Mouse (Mus musculus) embryonic facial prominence, embryonic 14.5 days (tissue): ENCODE data around the gene Fkbp15. TPM values are rescaled to one million over a fixed set of nuclear protein-coding genes. Genes with fewer than 3 reads are reported as not detected.

Experiments used
- ATAC-seq: fragments of 200-750 bp; cut with Nextera tagmentation; 2 replicates; pipeline ENCODE4 v1.8.0; 2017; ENCODE audit warnings: low read depth, moderate number of reproducible peaks, moderate TSS enrichment
- DNase-seq: peaks from one replicate; pipeline ENCODE4 v3.0.0-alpha.2; 2015; ENCODE audit warnings: low spot score
- H3K27ac ChIP-seq: fragments of 300-500 bp; sonication (generic); replicated peaks from 2 replicates; pipeline ENCODE4 v1.5.1; 2014; ENCODE audit warnings: low read depth, mild to moderate bottlenecking, low read length, moderate library complexity
- H3K27me3 ChIP-seq: fragments of 300-500 bp; sonication (generic); replicated peaks from 2 replicates; pipeline ENCODE4 v1.6.1; 2014; ENCODE audit warnings: low read length; ENCODE audit not compliant: control insufficient read depth, insufficient read depth
- H3K36me3 ChIP-seq: fragments of 300-500 bp; sonication (generic); 2 replicates; pipeline ENCODE4 v1.6.1; 2014; ENCODE audit warnings: low read length, mixed read lengths; ENCODE audit not compliant: control insufficient read depth, insufficient read depth
- H3K4me1 ChIP-seq: fragments of 300-500 bp; sonication (generic); 2 replicates; pipeline ENCODE4 v1.6.1; 2014; ENCODE audit warnings: antibody characterized with exemption, low read length; ENCODE audit not compliant: control insufficient read depth, insufficient read depth
- H3K4me2 ChIP-seq: fragments of 300-500 bp; sonication (generic); 2 replicates; pipeline ENCODE4 v1.6.1; 2014; ENCODE audit warnings: low read depth, mild to moderate bottlenecking, low read length, moderate library complexity, mixed read lengths
- H3K4me3 ChIP-seq: fragments of 300-500 bp; sonication (generic); 2 replicates; pipeline ENCODE4 v1.5.1; 2014; ENCODE audit warnings: low read depth, mild to moderate bottlenecking, low read length
- H3K9ac ChIP-seq: fragments of 300-500 bp; sonication (generic); 2 replicates; pipeline ENCODE4 v1.6.1; 2014; ENCODE audit warnings: low read depth, mild to moderate bottlenecking, low read length, moderate library complexity, mixed read lengths
- H3K9me3 ChIP-seq: fragments of 300-500 bp; sonication (generic); 2 replicates; pipeline ENCODE4 v1.6.1; 2016; ENCODE audit warnings: low read length; ENCODE audit not compliant: control insufficient read depth
- WGBS: fragments of 180-500 bp; shearing (Covaris S2); extraction: QIAGEN DNeasy Blood & Tissue Kit; methylation state at CpG from one replicate; pipeline ENCODE4 v1.1.7; 2014; 5-methylcytosine and 5-hydroxymethylcytosine counted together
- polyA plus RNA-seq: library from polyadenylated mRNA; unstranded; fragments of >200 nt; fragmentation: Nextera tagmentation; extraction: Ambion mirVana; gene quantifications from 2 replicates; pipeline ENCODE4 v1.2.1, GENCODE M21; 2014

Fkbp15 gene
- polyA plus RNA-seq, 1 experiment from 2014 or later, result 25.2 TPM

GRCm38 (mm10) chr4:62379724-62380381 is 19.5 kb upstream of the Fkbp15 start:
- Histone ChIP-seq H3K27ac (no peak overlapping the region), H3K4me1 (no peaks in the 10 kb centered on the region; the same call in 1 of the 2 replicates), H3K27me3 (no peaks in the 10 kb centered on the region), H3K4me3 (no peak overlapping the region), H3K4me2 (no peak overlapping the region), H3K9ac (no peak overlapping the region), H3K36me3 (0 out of 2 replicates have a peak, but pooled peaks cover 4% of the 10 kb centered on the region), H3K9me3 (no peaks in the 10 kb centered on the region)
- ATAC-seq (no peak), DNase-seq (no peak)
- WGBS, result 88% methylated on average over 9 of the region's 9 CpGs

GRCm38 (mm10) chr4:62376123-62376522 is 15.8 kb upstream of the Fkbp15 start:
- no peak for DNase-seq
- 87% methylated on average over 2 of the region's 2 CpGs for WGBS

GRCm38 (mm10) chr4:62374342-62374741 is 14.0 kb upstream of the Fkbp15 start:
- Histone ChIP-seq H3K27ac (no peak overlapping the region), H3K9me3 (no peaks in the 10 kb centered on the region), H3K36me3 (no peaks in the 10 kb centered on the region), H3K4me3 (no peak overlapping the region), H3K9ac (no peak overlapping the region), H3K4me1 (no peaks in the 10 kb centered on the region), H3K4me2 (no peak overlapping the region), H3K27me3 (no peaks in the 10 kb centered on the region)
- ATAC-seq (no peak), DNase-seq (no peak)
- WGBS, result 84% methylated on average over 4 of the region's 4 CpGs

More at GRCm38 (mm10) chr4:62376123-62376522, 15.8 kb upstream of the Fkbp15 start:
- Histone ChIP-seq H3K4me2 (no peak overlapping the region), H3K4me1 (no peaks in the 10 kb centered on the region), H3K36me3 (no peaks in the 10 kb centered on the region), H3K9me3 (no peaks in the 10 kb centered on the region), H3K27me3 (no peaks in the 10 kb centered on the region), H3K27ac (no peak overlapping the region), H3K4me3 (no peak overlapping the region), H3K9ac (no peak overlapping the region)
- ATAC-seq, result no peak

- no peak overlapping the region for H3K9ac ChIP-seq
- no peak overlapping the region for H3K4me3 ChIP-seq
- no peak for ATAC-seq
- DNase-seq, result no peak
- no peaks in the 10 kb centered on the region for H3K36me3 ChIP-seq
- 79% methylated on average over 7 of the region's 7 CpGs for WGBS
- no peak overlapping the region for H3K4me2 ChIP-seq
- no peaks in the 10 kb centered on the region for H3K9me3 ChIP-seq
- no peak overlapping the region for H3K27ac ChIP-seq
- no peaks in the 10 kb centered on the region for H3K27me3 ChIP-seq
- no peaks in the 10 kb centered on the region for H3K4me1 ChIP-seq
These were observed 13.3 kb upstream of the Fkbp15 start for GRCm38 (mm10) chr4:62373668-62374067.

GRCm38 (mm10) chr4:62372818-62373520 is 12.6 kb upstream of the Fkbp15 start:
- H3K36me3 ChIP-seq, result no peaks in the 10 kb centered on the region
- H3K4me2 ChIP-seq, result no peak overlapping the region
- H3K27ac ChIP-seq, result no peak overlapping the region
- H3K4me3 ChIP-seq, result no peak overlapping the region
- DNase-seq (no peak), ATAC-seq (no peak)
- H3K9me3 ChIP-seq, result no peaks in the 10 kb centered on the region
- no peaks in the 10 kb centered on the region for H3K27me3 ChIP-seq
- 76% methylated on average over 9 of the region's 9 CpGs for WGBS
- H3K4me1 ChIP-seq, result no peaks in the 10 kb centered on the region
- H3K9ac ChIP-seq, result no peak overlapping the region

- H3K4me2 ChIP-seq, result no peak overlapping the region
These were observed 12.1 kb upstream of the Fkbp15 start for GRCm38 (mm10) chr4:62372410-62372809.

GRCm38 (mm10) chr4:62369091-62369490 is 8.7 kb upstream of the Fkbp15 start:
- Histone ChIP-seq H3K4me3 (no peak overlapping the region), H3K4me2 (no peak overlapping the region), H3K27ac (no peak overlapping the region), H3K27me3 (no peaks in the 10 kb centered on the region), H3K36me3 (no peaks in the 10 kb centered on the region), H3K9ac (no peak overlapping the region), H3K9me3 (no peaks in the 10 kb centered on the region), H3K4me1 (no peaks in the 10 kb centered on the region)
- ATAC-seq (no peak), DNase-seq (no peak)
- 80% methylated on average over 3 of the region's 3 CpGs for WGBS

More at GRCm38 (mm10) chr4:62372410-62372809, 12.1 kb upstream of the Fkbp15 start:
- no peak overlapping the region for H3K4me3 ChIP-seq
- ATAC-seq, result no peak
- H3K27ac ChIP-seq, result no peak overlapping the region
- no peaks in the 10 kb centered on the region for H3K36me3 ChIP-seq
- no peaks in the 10 kb centered on the region for H3K27me3 ChIP-seq
- 20% methylated on average over 1 of the region's 1 CpGs for WGBS
- no peak for DNase-seq
- no peaks in the 10 kb centered on the region for H3K9me3 ChIP-seq
- H3K9ac ChIP-seq, result no peak overlapping the region
- H3K4me1 ChIP-seq, result no peaks in the 10 kb centered on the region

GRCm38 (mm10) chr4:62367586-62367985 is 7.2 kb upstream of the Fkbp15 start:
- ATAC-seq, result peak; percentile 30; the same call in 1 of the 2 replicates
- 89% methylated on average over 6 of the region's 6 CpGs for WGBS

More at GRCm38 (mm10) chr4:62367586-62367985, 7.2 kb upstream of the Fkbp15 start:
- no peaks in the 10 kb centered on the region for H3K4me1 ChIP-seq
- H3K4me2 ChIP-seq, result no peak overlapping the region
- H3K9me3 ChIP-seq, result no peaks in the 10 kb centered on the region
- no peak overlapping the region for H3K4me3 ChIP-seq
- no peaks in the 10 kb centered on the region for H3K27me3 ChIP-seq
- H3K9ac ChIP-seq, result no peak overlapping the region
- H3K36me3 ChIP-seq, result no peaks in the 10 kb centered on the region
- H3K27ac ChIP-seq, result no peak overlapping the region
- peak; percentile 17 for DNase-seq
